Mouse (Mus musculus): ENCODE data around the gene Srebf1.

Gene Srebf1

DNA sequence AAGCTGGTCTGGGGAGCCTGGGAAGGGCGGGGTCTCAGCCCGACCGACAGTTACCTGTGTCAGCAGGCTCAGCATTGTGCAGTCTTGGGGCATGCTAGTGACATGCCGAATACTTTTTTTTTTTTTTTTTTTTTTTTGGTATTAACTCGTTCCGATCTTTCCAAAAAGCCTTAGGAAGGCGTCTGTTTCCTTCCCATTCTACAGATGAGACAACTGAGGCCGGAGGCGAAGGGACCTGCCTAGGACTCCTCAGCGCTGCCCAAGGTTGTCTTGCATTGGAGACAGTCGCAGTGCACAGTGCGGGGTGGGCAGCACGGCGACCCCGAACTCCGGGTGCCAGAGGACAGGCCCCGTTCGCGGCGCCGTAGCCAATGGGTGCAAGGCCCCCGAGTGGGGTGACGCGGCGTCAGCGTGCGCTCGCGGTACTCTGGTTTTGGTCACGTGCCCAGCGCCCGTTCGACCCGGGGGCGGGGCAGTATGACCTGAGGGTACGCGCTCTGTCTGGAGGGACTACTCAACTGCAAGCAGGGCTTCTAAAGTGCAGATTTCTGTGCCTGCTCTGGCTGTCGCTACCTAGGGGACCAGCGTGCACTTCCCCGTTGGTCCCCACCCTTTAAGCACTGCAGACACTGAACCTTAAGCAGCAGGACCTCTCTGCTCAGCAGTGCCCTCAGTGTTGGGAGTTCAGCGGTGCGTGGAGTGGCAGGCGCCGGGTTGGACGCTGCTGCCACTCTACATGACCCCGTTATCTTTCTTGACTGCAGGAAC, at the start of gene Srebf1:
Gene Srebf1, minus strand, starts transcription at position 113 of the 768 bp plus-strand sequence.
- CTCF ChIA-PET, result no interaction called here

DNA sequence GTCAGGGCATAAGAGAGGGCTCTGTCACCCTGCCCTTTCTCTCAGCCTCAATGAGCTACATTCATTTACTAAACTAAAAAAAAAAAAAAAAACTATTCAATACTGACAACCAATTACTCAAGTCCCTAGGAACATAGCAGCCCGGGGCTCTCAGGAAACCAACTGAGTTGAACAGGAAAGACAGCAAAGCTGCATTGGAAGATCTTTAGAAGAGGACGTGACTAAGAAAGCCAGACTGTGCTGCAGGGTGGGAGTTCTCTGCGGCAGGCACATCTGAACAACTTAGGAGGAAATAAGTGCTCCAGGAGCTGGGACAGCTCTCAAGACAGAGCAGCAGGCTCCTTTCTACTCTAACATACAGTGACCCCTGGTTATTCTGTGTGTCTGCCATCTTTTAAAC, 46.2 kb upstream of the Srebf1 start:
- CTCF ChIA-PET, result interaction anchor here (0.5 kb wide), 1 partner anchor 56 kb away, joined by 3 read pairs; no protein-coding TSS in a partner anchor

- CTCF ChIA-PET, result no interaction called here
These were observed 43.0 kb upstream of the Srebf1 start for GRCm38 (mm10) chr11:60265271-60265985.

GRCm38 (mm10) chr11:60264651-60265050, 42.3 kb upstream of the Srebf1 start:
- CTCF ChIA-PET, result no interaction called here

DNA sequence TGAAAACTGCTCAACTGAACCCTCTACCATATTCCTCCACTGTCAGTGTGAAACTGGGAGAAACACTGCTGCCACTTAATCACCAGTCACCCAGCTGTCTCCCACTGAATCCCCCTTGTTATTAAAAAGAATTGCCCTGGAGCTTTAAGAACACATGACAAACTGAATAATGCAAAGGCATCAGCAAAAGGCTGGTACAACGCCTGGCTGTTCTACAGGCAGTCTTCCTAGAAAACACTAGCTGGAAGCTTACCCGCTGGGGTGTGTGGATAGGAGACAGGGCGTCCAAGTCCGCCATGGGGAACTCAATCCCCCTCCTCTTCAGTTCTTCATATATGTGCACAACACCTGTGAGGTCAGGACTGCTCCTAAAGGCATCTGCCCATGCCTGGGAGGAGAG, 40.0 kb upstream of the Srebf1 start:
- CTCF ChIA-PET, result interaction anchor here (0.6 kb wide), 1 partner anchor 160 kb away, joined by 21 read pairs; no protein-coding TSS in a partner anchor

- CTCF ChIA-PET, result no interaction called here
These were observed 38.4 kb upstream of the Srebf1 start for GRCm38 (mm10) chr11:60260743-60261142.

GRCm38 (mm10) chr11:60257696-60258095, 35.3 kb upstream of the Srebf1 start:
- CTCF ChIA-PET, result no interaction called here

DNA sequence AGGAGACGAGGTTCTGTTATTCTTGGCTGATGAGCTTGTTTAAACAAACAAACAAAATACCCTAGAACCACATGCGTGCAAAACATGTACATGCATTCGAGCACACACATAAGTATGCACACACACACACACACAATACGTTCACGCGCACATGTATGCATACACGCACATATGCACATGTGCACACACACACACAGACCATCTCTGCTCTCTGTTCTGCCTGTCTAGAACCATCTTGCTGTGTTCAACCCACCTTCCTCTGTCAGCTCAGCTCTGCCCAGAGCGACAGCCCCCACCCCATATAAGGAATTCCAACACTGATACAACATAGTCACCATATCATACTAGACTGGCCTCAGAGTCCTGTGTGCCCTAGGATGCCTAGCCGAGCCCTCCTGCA, 34.3 kb upstream of the Srebf1 start:
- CTCF ChIA-PET, result no interaction called here

GRCm38 (mm10) chr11:60256176-60256681, 33.8 kb upstream of the Srebf1 start:
- CTCF ChIA-PET, result no interaction called here

DNA sequence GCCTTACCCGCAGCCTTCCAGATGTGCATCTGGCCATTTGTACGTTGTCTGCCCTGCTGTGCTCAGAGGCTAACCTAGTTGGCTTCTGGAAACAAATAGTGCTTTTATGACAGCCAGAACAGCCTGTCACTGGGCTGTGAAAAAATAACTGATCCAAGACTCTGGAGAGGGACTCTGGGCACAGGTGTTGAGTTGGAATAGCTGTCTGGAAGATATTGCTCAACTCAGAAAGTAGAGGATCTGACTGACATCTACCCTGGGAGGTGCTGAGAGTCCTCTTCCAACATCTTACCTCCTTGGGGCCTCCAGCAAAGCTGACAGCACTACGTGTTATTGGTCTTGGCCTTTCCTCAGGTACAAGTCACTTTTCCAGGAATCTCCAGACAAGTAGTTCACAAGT, 33.3 kb upstream of the Srebf1 start:
- CTCF ChIA-PET, result no interaction called here

- CTCF ChIA-PET, result no interaction called here
These were observed 32.8 kb upstream of the Srebf1 start for GRCm38 (mm10) chr11:60255181-60255580.

DNA sequence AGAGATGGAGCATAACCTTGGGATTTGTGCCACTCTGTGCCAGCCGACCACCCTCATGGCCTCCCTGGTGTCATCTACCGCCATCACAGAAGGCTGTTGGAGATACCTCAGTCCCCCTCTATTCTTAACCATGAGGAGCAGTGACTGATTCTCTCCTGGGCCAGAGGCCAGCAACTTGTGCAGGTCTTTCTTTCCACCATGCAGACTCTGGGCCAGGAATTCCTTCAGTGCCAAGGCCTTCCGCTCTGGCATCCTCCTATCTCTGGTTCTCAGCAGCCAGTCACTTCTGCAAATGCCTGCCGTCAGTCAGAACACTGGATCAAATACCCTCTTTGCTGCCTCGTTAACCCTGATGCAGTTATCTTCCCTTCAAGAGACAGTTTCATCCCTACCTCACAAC, 31.9 kb upstream of the Srebf1 start:
- CTCF ChIA-PET, result no interaction called here

DNA sequence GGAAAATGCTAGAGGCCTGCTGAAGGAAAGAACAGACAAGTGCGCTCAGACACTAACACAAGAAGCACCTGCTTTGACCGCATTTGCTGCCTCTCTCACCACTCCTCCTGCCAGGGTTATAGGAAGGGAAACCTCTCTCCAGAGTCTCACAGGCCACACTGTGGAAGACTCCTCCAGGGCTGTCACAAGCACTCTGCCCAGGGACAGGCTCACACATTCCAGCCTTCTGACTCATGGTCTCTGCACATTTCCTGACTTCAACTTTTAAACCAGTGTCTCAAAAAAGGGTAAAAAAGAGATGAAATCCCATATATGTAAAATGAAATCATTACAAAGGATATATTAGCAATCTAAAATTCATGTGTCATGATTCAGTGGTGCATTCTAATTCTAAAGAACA, 31.2 kb upstream of the Srebf1 start:
- CTCF ChIA-PET, result no interaction called here

DNA sequence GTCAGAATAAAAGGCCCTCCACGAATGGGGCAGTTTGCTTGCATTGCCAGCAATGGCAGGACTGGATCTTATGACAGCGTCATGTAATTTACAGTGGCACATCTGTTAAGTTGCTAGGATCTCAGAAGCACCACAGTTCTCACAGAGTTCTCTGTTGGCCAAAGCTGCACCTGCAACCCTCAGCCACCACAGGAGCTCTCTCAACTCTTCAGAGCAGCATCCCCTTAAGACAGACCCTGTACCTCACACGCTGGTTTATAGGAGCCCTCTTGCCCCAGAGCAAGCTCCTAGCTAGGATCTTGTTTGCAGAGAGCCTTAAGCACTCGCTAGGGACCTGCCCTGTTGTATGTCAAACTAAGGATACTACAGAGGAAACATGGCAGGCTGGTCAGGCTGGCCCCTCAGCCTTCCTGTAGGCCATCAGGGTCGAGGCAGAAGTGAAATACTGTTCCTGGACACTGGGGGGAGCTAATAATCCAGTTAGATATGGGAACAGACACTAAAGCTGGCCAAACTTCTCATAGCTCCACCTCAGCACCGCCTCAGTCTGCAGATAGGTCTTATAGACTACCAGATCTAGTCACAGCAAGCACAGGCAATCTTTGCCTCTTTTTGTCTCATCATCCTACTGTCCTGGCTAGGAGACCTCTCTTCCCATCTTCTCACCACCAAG, 28.7 kb upstream of the Srebf1 start:
- CTCF ChIA-PET, result no interaction called here

DNA sequence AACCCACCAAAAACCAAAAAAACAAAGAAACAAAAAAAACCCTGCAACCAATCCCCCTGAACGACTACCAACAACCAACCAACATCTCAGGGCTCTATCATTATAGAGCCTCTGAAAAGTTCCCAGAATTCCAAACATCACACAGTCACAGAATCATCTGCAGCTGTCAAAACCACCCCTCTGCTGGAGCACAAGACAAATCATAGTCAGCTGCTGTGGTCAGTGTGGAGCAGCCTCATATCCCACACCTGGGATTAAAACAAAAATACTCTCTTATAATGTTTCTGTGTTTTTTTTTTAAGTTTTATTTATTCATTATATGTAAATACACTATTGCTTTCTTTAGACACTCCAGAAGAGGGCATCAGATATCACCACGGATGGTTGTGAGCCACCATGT, 27.5 kb upstream of the Srebf1 start:
- CTCF ChIA-PET, result no interaction called here

- CTCF ChIA-PET, result interaction anchor here (0.6 kb wide), 3 partner anchors 169 to 859 kb away, joined by 3 to 16 read pairs (median 4); no protein-coding TSS in a partner anchor
These were observed 26.4 kb upstream of the Srebf1 start for GRCm38 (mm10) chr11:60248596-60249404.

GRCm38 (mm10) chr11:60247753-60248550, 25.6 kb upstream of the Srebf1 start:
- CTCF ChIA-PET, result interaction anchor here (0.6 kb wide), 2 partner anchors 169 to 858 kb away, joined by 4 to 16 read pairs; no protein-coding TSS in a partner anchor

DNA sequence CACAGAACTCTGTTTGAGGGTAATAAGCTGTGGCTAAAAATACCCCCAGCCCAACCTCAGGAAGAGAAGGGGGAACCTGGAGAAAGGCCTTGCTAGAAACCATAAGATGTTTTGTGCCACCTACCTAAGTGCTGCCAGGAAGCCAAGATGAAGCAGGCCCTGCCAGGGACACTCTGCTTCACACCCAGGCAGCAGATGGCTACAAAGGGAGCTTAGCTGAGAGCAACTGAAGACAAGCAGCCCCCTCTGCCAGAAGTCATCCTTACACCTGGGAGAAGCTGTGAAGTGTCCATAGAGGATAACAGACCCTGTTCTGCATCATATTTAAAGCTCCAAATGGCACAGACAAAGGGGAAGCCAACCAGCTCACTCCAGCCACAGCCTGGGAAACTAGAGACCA, 23.7 kb upstream of the Srebf1 start:
- CTCF ChIA-PET, result no interaction called here

GRCm38 (mm10) chr11:60244503-60245143, 22.2 kb upstream of the Srebf1 start:
- CTCF ChIA-PET, result no interaction called here

DNA sequence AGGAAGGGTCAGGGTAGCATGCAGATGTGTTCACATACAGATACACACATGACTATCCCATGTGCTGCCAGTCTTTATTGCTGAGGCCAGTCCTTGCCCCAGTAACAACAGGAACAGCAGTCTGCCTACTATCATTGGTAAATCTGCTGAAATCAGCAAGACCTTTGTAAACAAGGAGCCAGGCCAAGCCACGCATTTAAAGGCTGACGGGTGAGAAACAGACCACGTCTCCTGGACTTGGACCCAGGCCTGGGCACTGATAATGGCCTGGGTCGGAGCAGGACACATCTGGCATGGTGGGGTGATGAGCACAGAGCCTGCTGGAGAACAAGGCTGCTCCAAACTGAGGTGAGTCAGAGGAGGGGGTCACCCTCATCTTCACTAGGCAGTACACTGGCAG, 18.1 kb upstream of the Srebf1 start:
- CTCF ChIA-PET, result no interaction called here
